Mouse (Mus musculus) E14TG2a.4 (cell line): Measurements from ENCODE around the gene Mrpl16.

Experiments used
- CTCF ChIP-seq: conservative IDR thresholded peaks from 2 replicates; pipeline ENCODE4 v1.5.1; 2014; ENCODE audit warnings: low read length
- NANOG ChIP-seq: IDR thresholded peaks from 2 replicates; pipeline ENCODE4 v1.6.1; 2014; ENCODE audit warnings: borderline replicate concordance, low read length, mixed read lengths

GRCm38 (mm10) chr19:11804423-11804822 is 34.2 kb downstream of the Mrpl16 start:
- no peak for TF ChIP-seq CTCF
- TF ChIP-seq NANOG = no peak
